Mouse (Mus musculus) kidney, embryonic 14.5 days (tissue): Measurements from ENCODE around the gene Opcml. TPM values are rescaled to one million over a fixed set of nuclear protein-coding genes. Genes with fewer than 3 reads are reported as not detected.

ENCODE experiments used
- ATAC-seq: fragments of 200-750 bp; cut with Nextera tagmentation; 2 replicates; pipeline ENCODE4 v1.8.0; 2017; ENCODE audit warnings: moderate number of reproducible peaks, mild to moderate bottlenecking, moderate TSS enrichment, moderate library complexity; ENCODE audit not compliant: low FRiP score, low TSS enrichment
- H3K27ac ChIP-seq: fragments of 300-500 bp; sonication (generic); 2 replicates; pipeline ENCODE4 v1.5.1; 2014; ENCODE audit warnings: low read depth, mild to moderate bottlenecking, low read length, moderate library complexity, mixed read lengths
- H3K27me3 ChIP-seq: fragments of 300-500 bp; sonication (generic); 2 replicates; pipeline ENCODE4 v1.6.1; 2014; ENCODE audit warnings: mild to moderate bottlenecking, low read length; ENCODE audit not compliant: control insufficient read depth, insufficient read depth
- H3K36me3 ChIP-seq: fragments of 300-500 bp; sonication (generic); 2 replicates; pipeline ENCODE4 v1.6.1; 2014; ENCODE audit warnings: low read length, mixed read lengths; ENCODE audit not compliant: control insufficient read depth, insufficient read depth
- H3K4me1 ChIP-seq: fragments of 300-500 bp; sonication (generic); 2 replicates; pipeline ENCODE4 v1.6.1; 2014; ENCODE audit warnings: low read length, mixed read lengths; ENCODE audit not compliant: control insufficient read depth, insufficient read depth
- H3K4me2 ChIP-seq: fragments of 300-500 bp; sonication (generic); replicated peaks from 2 replicates; pipeline ENCODE4 v1.6.1; 2014; ENCODE audit warnings: low read depth, mild to moderate bottlenecking, low read length
- H3K4me3 ChIP-seq: fragments of 300-500 bp; sonication (generic); 2 replicates; pipeline ENCODE4 v1.5.1; 2014; ENCODE audit warnings: mild to moderate bottlenecking, low read length
- H3K9ac ChIP-seq: fragments of 300-500 bp; sonication (generic); 2 replicates; pipeline ENCODE4 v1.6.1; 2014; ENCODE audit warnings: low read depth, mild to moderate bottlenecking, low read length, moderate library complexity
- H3K9me3 ChIP-seq: fragments of 300-500 bp; sonication (generic); 2 replicates; pipeline ENCODE4 v1.6.1; 2016; ENCODE audit warnings: low read length; ENCODE audit not compliant: control insufficient read depth
- WGBS: fragments of 180-500 bp; shearing (Covaris S2); extraction: QIAGEN DNeasy Blood & Tissue Kit; methylation state at CpG from one replicate; pipeline ENCODE4 v1.1.7; 2014; 5-methylcytosine and 5-hydroxymethylcytosine counted together
- polyA plus RNA-seq: library from polyadenylated mRNA; unstranded; fragments of >200 nt; fragmentation: Nextera tagmentation; extraction: Ambion mirVana; gene quantifications from 2 replicates; pipeline ENCODE4 v1.2.1, GENCODE M21; 2014

Opcml gene
- polyA plus RNA-seq, 1 experiment from 2014 or later = 1.9 TPM

DNA sequence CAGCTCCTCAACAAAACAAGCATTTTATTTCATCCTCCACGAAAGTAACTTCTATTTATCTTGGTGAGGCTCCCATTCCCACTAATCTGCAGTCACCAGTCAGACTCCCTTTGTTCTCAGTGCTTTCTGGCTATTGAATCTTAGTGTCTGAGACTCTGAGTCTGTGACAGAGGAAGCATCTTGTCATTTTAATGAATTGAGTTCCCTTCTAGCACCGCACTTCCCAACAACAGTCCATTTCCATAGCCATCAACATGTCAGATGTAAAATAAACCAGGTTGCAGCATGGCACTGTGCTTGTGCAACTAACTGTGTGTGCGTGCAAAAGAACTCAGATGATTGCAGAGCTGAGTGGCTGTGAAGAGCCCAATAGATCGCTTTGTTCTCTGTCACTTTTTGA is 680.9 kb downstream of the Opcml start:
- Histone ChIP-seq H3K27ac (no peak overlapping the region), H3K36me3 (no peaks in the 10 kb centered on the region), H3K4me2 (no peak overlapping the region), H3K9me3 (no peaks in the 10 kb centered on the region), H3K9ac (no peak overlapping the region), H3K27me3 (no peaks in the 10 kb centered on the region), H3K4me1 (0 out of 2 replicates have a peak, but pooled peaks cover 3% of the 10 kb centered on the region), H3K4me3 (no peak overlapping the region)
- peak; percentile 76 for ATAC-seq
- WGBS = 34% methylated on average over 4 of the region's 4 CpGs

- no peak overlapping the region for H3K4me2 ChIP-seq
- H3K27me3 ChIP-seq = no peaks in the 10 kb centered on the region
- no peak overlapping the region for H3K27ac ChIP-seq
- no peak for ATAC-seq
- no peaks in the 10 kb centered on the region for H3K9me3 ChIP-seq
- H3K4me3 ChIP-seq = no peak overlapping the region
- H3K9ac ChIP-seq = no peak overlapping the region
- no peaks in the 10 kb centered on the region for H3K36me3 ChIP-seq
- WGBS = 97% methylated on average over 6 of the region's 6 CpGs
- H3K4me1 ChIP-seq = 0 out of 2 replicates have a peak, but pooled peaks cover 3% of the 10 kb centered on the region
These were observed 684.0 kb downstream of the Opcml start for GRCm38 (mm10) chr9:28474586-28474985.

GRCm38 (mm10) chr9:28481261-28481660 is 690.7 kb downstream of the Opcml start:
- Histone ChIP-seq H3K4me1 (no peaks in the 10 kb centered on the region), H3K9ac (no peak overlapping the region), H3K36me3 (no peaks in the 10 kb centered on the region), H3K27me3 (no peaks in the 10 kb centered on the region), H3K4me2 (no peak overlapping the region), H3K27ac (no peak overlapping the region), H3K4me3 (no peak overlapping the region), H3K9me3 (no peaks in the 10 kb centered on the region)
- WGBS = 81% methylated on average over 4 of the region's 4 CpGs
- no peak for ATAC-seq

- 93% methylated on average over 2 of the region's 2 CpGs for WGBS
- Histone ChIP-seq H3K4me3 (no peak overlapping the region), H3K4me2 (no peak overlapping the region), H3K27me3 (no peaks in the 10 kb centered on the region), H3K9ac (no peak overlapping the region), H3K27ac (no peak overlapping the region), H3K4me1 (no peaks in the 10 kb centered on the region), H3K36me3 (no peaks in the 10 kb centered on the region), H3K9me3 (no peaks in the 10 kb centered on the region)
- no peak for ATAC-seq
These were observed 697.9 kb downstream of the Opcml start for GRCm38 (mm10) chr9:28488499-28488898.

- 78% methylated on average over 4 of the region's 4 CpGs for WGBS
- H3K4me2 ChIP-seq = no peak overlapping the region
- H3K4me1 ChIP-seq = no peaks in the 10 kb centered on the region
- H3K27me3 ChIP-seq = no peaks in the 10 kb centered on the region
- ATAC-seq = no peak
- no peak overlapping the region for H3K27ac ChIP-seq
- H3K4me3 ChIP-seq = no peak overlapping the region
- no peak overlapping the region for H3K9ac ChIP-seq
- H3K36me3 ChIP-seq = no peaks in the 10 kb centered on the region
- H3K9me3 ChIP-seq = no peaks in the 10 kb centered on the region
These were observed 699.3 kb downstream of the Opcml start for GRCm38 (mm10) chr9:28489828-28490227.

- ATAC-seq = no peak
- Histone ChIP-seq H3K4me1 (no peaks in the 10 kb centered on the region), H3K27ac (no peak overlapping the region), H3K27me3 (no peaks in the 10 kb centered on the region), H3K9ac (no peak overlapping the region), H3K9me3 (no peaks in the 10 kb centered on the region), H3K4me2 (no peak overlapping the region), H3K4me3 (no peak overlapping the region), H3K36me3 (no peaks in the 10 kb centered on the region)
- WGBS = 91% methylated on average over 3 of the region's 3 CpGs
These were observed 699.8 kb downstream of the Opcml start for GRCm38 (mm10) chr9:28490410-28490809.

DNA sequence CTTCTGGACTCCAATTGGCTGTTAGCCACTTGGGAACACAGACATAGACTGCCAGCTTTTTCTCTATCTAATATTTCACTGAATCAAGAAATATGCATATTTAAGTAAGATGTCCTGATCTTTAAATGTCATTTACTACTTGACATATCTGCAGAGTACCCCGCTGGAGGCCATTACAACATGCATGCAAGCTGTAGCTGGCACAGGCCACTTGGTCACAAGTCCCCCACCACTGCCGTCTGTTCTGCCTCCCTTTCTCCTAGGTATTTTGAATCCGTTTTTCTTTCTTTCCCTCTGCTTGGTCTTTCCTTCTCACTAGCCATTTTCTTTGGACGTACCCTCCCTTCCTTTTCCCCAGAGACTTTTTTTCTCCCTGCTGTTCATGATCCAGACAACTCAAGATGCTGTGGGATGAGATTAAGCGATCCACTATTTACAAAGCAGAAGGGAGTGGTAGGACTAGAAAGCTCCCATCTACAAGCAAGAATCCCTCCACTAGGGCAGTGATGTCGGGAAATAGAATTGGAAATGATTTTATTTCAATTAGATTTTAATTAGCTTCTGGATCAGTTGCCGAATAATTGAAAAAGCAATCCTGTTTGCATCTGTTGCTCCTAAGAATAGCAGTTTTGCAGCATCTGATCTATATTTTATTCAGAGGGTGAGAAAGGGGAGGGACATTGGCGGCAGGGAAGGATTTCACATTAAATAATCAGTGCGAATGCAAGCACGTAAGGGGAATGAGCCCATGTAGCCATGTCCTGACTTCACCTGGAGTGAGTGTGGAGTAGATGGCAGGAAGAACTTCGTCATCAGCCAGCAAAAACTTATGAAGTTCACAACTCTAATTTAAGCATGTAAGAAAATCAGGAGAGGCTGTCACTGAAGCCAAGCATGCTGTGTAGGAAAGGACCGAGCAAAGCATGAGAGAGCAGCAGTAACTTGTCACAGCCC is 709.5 kb downstream of the Opcml start:
- no peak for ATAC-seq
- Histone ChIP-seq H3K4me2 (no peak overlapping the region), H3K9ac (no peak overlapping the region), H3K9me3 (no peaks in the 10 kb centered on the region), H3K4me3 (no peak overlapping the region), H3K36me3 (no peaks in the 10 kb centered on the region), H3K4me1 (no peaks in the 10 kb centered on the region), H3K27ac (no peak overlapping the region), H3K27me3 (no peaks in the 10 kb centered on the region)
- WGBS = 78% methylated on average over 12 of the region's 12 CpGs

DNA sequence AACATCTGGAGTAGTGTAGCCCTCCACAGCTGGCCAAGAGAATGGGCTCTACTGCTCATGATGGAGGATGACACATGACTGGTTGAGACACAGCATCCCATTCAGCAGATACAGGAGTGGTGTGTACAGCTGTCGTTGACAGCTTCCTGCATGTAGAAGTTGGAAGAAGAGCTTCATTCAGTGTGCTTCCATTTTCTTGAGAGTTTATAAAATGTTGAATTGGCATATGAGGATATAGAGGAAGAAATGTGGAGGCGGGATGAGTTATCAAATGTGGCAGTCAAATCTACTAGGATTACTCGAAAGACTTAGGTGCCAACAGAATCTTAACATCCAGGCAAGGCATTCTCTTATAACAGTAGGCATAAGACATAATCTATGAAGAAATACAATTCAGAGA is 723.3 kb downstream of the Opcml start:
- 96% methylated on average over 3 of the region's 3 CpGs for WGBS
- H3K27me3 ChIP-seq = no peaks in the 10 kb centered on the region

DNA sequence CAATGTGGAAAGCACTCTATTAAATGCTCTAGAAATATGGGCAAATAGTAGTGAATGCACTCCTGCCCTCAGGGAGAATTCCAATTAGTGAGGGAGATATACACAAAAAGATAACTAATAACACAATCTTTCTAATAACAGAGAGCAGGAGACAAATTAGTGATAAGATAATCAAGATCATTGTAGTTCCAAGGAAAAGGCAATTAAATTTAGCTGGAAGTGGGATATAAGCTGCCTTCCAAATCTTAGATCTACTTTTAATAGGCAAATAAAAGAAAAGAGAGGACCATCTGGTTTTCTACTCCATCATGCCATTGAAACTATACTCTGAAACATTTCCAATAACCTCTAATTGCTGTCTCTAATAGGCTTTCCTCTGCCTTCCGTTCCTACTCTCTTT is 742.6 kb downstream of the Opcml start:
- no peaks in the 10 kb centered on the region for H3K4me1 ChIP-seq
- 31% methylated on average over 1 of the region's 1 CpGs for WGBS
- H3K4me2 ChIP-seq = no peak overlapping the region

More for the DNA sequence above, 723.3 kb downstream of the Opcml start:
- no peak for ATAC-seq
- Histone ChIP-seq H3K36me3 (no peaks in the 10 kb centered on the region), H3K9me3 (no peaks in the 10 kb centered on the region), H3K4me3 (no peak overlapping the region), H3K27ac (no peak overlapping the region), H3K4me2 (no peak overlapping the region), H3K9ac (no peak overlapping the region), H3K4me1 (no peaks in the 10 kb centered on the region)

More for the DNA sequence above, 742.6 kb downstream of the Opcml start:
- Histone ChIP-seq H3K27ac (no peak overlapping the region), H3K4me3 (no peak overlapping the region), H3K9ac (no peak overlapping the region), H3K9me3 (no peaks in the 10 kb centered on the region), H3K27me3 (no peaks in the 10 kb centered on the region), H3K36me3 (no peaks in the 10 kb centered on the region)
- no peak for ATAC-seq
